Mouse (Mus musculus) layer of hippocampus, adult 2 months (tissue): Measurements from ENCODE around the gene Nr4a1. TPM values are rescaled to one million over a fixed set of nuclear protein-coding genes. Genes with fewer than 3 reads are reported as not detected.

Experiments
- DNase-seq, 2 experiments: peaks; one replicate each; pipeline ENCODE4 v3.0.0; 2022; ENCODE audit warnings: low spot score in 2 of 2
- H3K27ac ChIP-seq: fragments of 200-600 bp; 2 replicates; pipeline ENCODE4 v1.8.1; 2022
- H3K4me3 ChIP-seq: fragments of 200-600 bp; 2 replicates; pipeline ENCODE4 v1.8.1; 2022; ENCODE audit warnings: mild to moderate bottlenecking
- CTCF ChIP-seq: fragments of 200-600 bp; conservative IDR thresholded peaks from 2 replicates; pipeline ENCODE4 v1.8.1; 2022; ENCODE audit warnings: antibody characterized with exemption, mild to moderate bottlenecking, moderate library complexity
- total RNA-seq, 2 experiments: library from RNA; stranded (reverse); gene quantifications; 2 replicates each; pipeline ENCODE4 v1.2.3; 2021

Gene Nr4a1
- total RNA-seq, 2 experiments from 2014 or later = 39.8 to 54.8 TPM

- Histone ChIP-seq H3K27ac (peak within 1 kb of the TSS; percentile 100), H3K4me3 (peak within 1 kb of the TSS; percentile 85)
- peak; percentile 90 to 91 for DNase-seq
- peak; percentile 83 for TF ChIP-seq CTCF
Measured at GRCm38 (mm10) chr15:101283911-101284750, 30.1 kb downstream of the Nr4a1 start, which contains the start of gene Atg101. Gene Atg101, plus strand, starts transcription at chr15:101284272.

- TF ChIP-seq CTCF = peak; percentile 64
- Histone ChIP-seq H3K4me3 (no peak overlapping the region; the same call in 1 of the 2 replicates), H3K27ac (no peak overlapping the region)
- DNase-seq = no peak
Measured at GRCm38 (mm10) chr15:101286129-101286770, 32.2 kb downstream of the Nr4a1 start.

GRCm38 (mm10) chr15:101287361-101287760 lies 33.3 kb downstream of the Nr4a1 start:
- H3K4me3 ChIP-seq = no peak overlapping the region
- no peak for DNase-seq
- TF ChIP-seq CTCF = no peak
- H3K27ac ChIP-seq = no peak overlapping the region

GRCm38 (mm10) chr15:101290354-101290753 lies 36.3 kb downstream of the Nr4a1 start:
- no peak overlapping the region for H3K27ac ChIP-seq
- no peak for DNase-seq
- no peak overlapping the region for H3K4me3 ChIP-seq
- TF ChIP-seq CTCF = no peak

GRCm38 (mm10) chr15:101292012-101292411 lies 37.9 kb downstream of the Nr4a1 start:
- TF ChIP-seq CTCF = no peak

GRCm38 (mm10) chr15:101293025-101293621 lies 39.1 kb downstream of the Nr4a1 start, which contains the start of gene 6030408B16Rik:
Gene 6030408B16Rik, plus strand, starts transcription at chr15:101293212.
- no peak for DNase-seq
- Histone ChIP-seq H3K4me3 (no peak within 1 kb of the TSS), H3K27ac (peak within 1 kb of the TSS; percentile 6; the same call in 1 of the 2 replicates)
- no peak for TF ChIP-seq CTCF

More at GRCm38 (mm10) chr15:101292012-101292411, 37.9 kb downstream of the Nr4a1 start:
- H3K4me3 ChIP-seq = no peak overlapping the region
- DNase-seq = no peak
- no peak overlapping the region for H3K27ac ChIP-seq

- Histone ChIP-seq H3K4me3 (no peak overlapping the region), H3K27ac (peak overlapping the region; percentile 6; the same call in 1 of the 2 replicates)
- no peak for TF ChIP-seq CTCF
- DNase-seq = no peak
Measured at GRCm38 (mm10) chr15:101294028-101294894, 40.2 kb downstream of the Nr4a1 start.

GRCm38 (mm10) chr15:101295106-101295505 lies 41.0 kb downstream of the Nr4a1 start:
- DNase-seq = no peak
- Histone ChIP-seq H3K27ac (no peak overlapping the region), H3K4me3 (no peak overlapping the region)
- TF ChIP-seq CTCF = no peak

GRCm38 (mm10) chr15:101295616-101296015 lies 41.5 kb downstream of the Nr4a1 start:
- no peak for TF ChIP-seq CTCF
- Histone ChIP-seq H3K4me3 (no peak overlapping the region), H3K27ac (peak overlapping the region; percentile 43; the same call in 1 of the 2 replicates)
- no peak for DNase-seq

GRCm38 (mm10) chr15:101296091-101296490 lies 42.0 kb downstream of the Nr4a1 start:
- no peak overlapping the region for H3K4me3 ChIP-seq
- no peak for DNase-seq
- peak overlapping the region; percentile 43; the same call in 1 of the 2 replicates for H3K27ac ChIP-seq
- no peak for TF ChIP-seq CTCF

- no peak for DNase-seq
Measured at GRCm38 (mm10) chr15:101297988-101298387, 43.9 kb downstream of the Nr4a1 start.

GRCm38 (mm10) chr15:101298550-101298949 lies 44.5 kb downstream of the Nr4a1 start:
- DNase-seq = no peak
- Histone ChIP-seq H3K4me3 (no peak overlapping the region), H3K27ac (no peak overlapping the region)
- TF ChIP-seq CTCF = no peak

More at GRCm38 (mm10) chr15:101297988-101298387, 43.9 kb downstream of the Nr4a1 start:
- Histone ChIP-seq H3K27ac (no peak overlapping the region), H3K4me3 (no peak overlapping the region)
- no peak for TF ChIP-seq CTCF
